Mouse (Mus musculus): ENCODE data around the gene Folr2. TPM values are rescaled to one million over a fixed set of nuclear protein-coding genes. Genes with fewer than 3 reads are reported as not detected.

Folr2 gene
- polyA plus RNA-seq, 1 experiment: 1.2 TPM

DNA sequence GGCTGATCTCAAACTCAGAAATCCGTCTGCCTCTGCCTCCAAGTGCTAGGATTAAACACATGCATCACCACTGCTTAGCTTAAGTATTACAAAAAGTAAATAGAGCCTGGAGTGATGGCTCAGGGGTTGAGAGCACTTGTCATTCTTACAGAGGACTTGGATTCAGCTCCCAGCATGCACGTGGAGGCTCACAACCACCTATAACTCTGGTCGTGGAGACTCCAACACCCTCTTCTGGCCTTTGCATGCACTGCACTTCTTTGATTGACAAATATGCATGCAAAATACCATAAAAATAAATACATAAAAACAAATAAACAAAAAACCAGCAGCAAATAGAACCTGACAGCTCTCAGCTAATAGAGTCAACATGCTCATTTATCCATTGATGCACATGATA is 5.3 kb upstream of the Folr2 start:
- Histone ChIP-seq H3K36me3 (ENCODE audit: control insufficient read depth, insufficient read depth, low read length, poor library complexity, severe bottlenecking) (peaks cover 13% of the 10 kb centered on the region), H3K4me1 (ENCODE audit: control insufficient read depth, insufficient read depth, low read length) (peaks cover 2% of the 10 kb centered on the region), H3K9me3 (replicated peaks; ENCODE audit: control insufficient read depth, insufficient read depth, low read length, poor library complexity, severe bottlenecking) (no peaks in the 10 kb centered on the region), H3K9ac (ENCODE audit: low read depth, poor library complexity, severe bottlenecking) (no peak overlapping the region), H3K27me3 (ENCODE audit: control insufficient read depth, insufficient read depth, low read length, poor library complexity, severe bottlenecking) (no peaks in the 10 kb centered on the region), H3K4me3 (ENCODE audit: low read depth, low read length) (no peak overlapping the region), H3K27ac (ENCODE audit: insufficient read depth, low read length) (no peak overlapping the region)
- TF ChIP-seq EP300 (IDR thresholded peaks at IDR 0.05; ENCODE audit: insufficient read depth, low read depth, low read length): no peak
- peak; percentile 20 for TF ChIP-seq CTCF (IDR thresholded peaks at IDR 0.05; ENCODE audit: low read depth, low read length)

DNA sequence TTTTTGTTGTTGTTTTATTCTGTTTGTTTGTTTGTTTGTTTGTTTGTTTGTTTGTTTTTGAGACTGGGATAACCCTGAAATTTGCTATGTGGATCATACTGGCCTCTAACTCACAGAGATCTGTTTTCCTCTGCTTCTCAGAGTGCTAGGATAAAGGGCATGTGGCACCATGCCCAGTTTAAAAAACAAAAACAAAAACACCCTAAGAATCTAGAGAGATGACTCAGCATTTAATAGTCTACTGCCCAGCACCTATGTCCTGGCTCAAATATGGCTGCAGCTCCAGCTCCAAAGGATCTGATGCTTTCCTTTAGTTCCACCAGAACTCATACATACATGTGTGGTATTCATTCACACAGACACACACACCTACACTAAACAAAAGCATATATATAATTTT is 4.0 kb upstream of the Folr2 start:
- Histone ChIP-seq H3K27ac (ENCODE audit: insufficient read depth, low read length) (no peak overlapping the region), H3K36me3 (ENCODE audit: control insufficient read depth, insufficient read depth, low read length, poor library complexity, severe bottlenecking) (peaks cover 20% of the 10 kb centered on the region), H3K4me3 (ENCODE audit: low read depth, low read length) (no peak overlapping the region), H3K27me3 (ENCODE audit: control insufficient read depth, insufficient read depth, low read length, poor library complexity, severe bottlenecking) (no peaks in the 10 kb centered on the region), H3K9ac (ENCODE audit: low read depth, poor library complexity, severe bottlenecking) (no peak overlapping the region), H3K9me3 (replicated peaks; ENCODE audit: control insufficient read depth, insufficient read depth, low read length, poor library complexity, severe bottlenecking) (no peaks in the 10 kb centered on the region), H3K4me1 (ENCODE audit: control insufficient read depth, insufficient read depth, low read length) (peaks cover 2% of the 10 kb centered on the region)
- TF ChIP-seq EP300 (IDR thresholded peaks at IDR 0.05; ENCODE audit: insufficient read depth, low read depth, low read length) (no peak), CTCF (IDR thresholded peaks at IDR 0.05; ENCODE audit: low read depth, low read length) (no peak), POLR2A (IDR thresholded peaks at IDR 0.05; ENCODE audit: insufficient read depth, low read length) (no peak)

DNA sequence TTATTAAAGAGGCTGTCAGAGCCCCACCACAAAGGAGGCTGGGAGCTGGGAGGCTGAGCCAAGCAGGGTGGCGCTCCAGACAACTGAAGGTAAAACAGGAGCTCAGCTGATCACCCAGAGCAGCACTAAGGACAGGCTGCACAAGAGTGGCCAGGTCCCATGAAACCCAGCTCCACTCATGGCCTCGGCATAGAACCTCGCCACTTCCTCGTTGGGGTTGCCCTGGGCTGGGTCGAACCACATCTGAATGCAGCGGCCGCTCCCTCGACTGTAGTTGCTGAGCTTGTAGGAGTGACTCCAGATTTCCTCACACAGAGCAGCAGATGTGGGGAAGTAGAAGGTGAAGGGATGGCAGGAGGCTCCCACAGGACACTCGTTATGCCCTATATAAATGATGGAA is 1.4 kb upstream of the Folr2 start:
- no peaks in the 10 kb centered on the region for H3K4me1 ChIP-seq (ENCODE audit: control insufficient read depth, insufficient read depth, low read length)
- H3K27ac ChIP-seq (ENCODE audit: insufficient read depth, low read length): no peak overlapping the region
- no peak overlapping the region for H3K4me3 ChIP-seq (ENCODE audit: low read depth, low read length)
- H3K27me3 ChIP-seq (ENCODE audit: control insufficient read depth, insufficient read depth, low read length, poor library complexity, severe bottlenecking): no peaks in the 10 kb centered on the region
- no peak for TF ChIP-seq POLR2A (IDR thresholded peaks at IDR 0.05; ENCODE audit: insufficient read depth, low read length)
- no peak for TF ChIP-seq EP300 (IDR thresholded peaks at IDR 0.05; ENCODE audit: insufficient read depth, low read depth, low read length)
- TF ChIP-seq CTCF (IDR thresholded peaks at IDR 0.05; ENCODE audit: low read depth, low read length): no peak
- no peak overlapping the region for H3K9ac ChIP-seq (ENCODE audit: low read depth, poor library complexity, severe bottlenecking)
- peaks cover 22% of the 10 kb centered on the region for H3K36me3 ChIP-seq (ENCODE audit: control insufficient read depth, insufficient read depth, low read length, poor library complexity, severe bottlenecking)
- H3K9me3 ChIP-seq (replicated peaks; ENCODE audit: control insufficient read depth, insufficient read depth, low read length, poor library complexity, severe bottlenecking): no peaks in the 10 kb centered on the region

DNA sequence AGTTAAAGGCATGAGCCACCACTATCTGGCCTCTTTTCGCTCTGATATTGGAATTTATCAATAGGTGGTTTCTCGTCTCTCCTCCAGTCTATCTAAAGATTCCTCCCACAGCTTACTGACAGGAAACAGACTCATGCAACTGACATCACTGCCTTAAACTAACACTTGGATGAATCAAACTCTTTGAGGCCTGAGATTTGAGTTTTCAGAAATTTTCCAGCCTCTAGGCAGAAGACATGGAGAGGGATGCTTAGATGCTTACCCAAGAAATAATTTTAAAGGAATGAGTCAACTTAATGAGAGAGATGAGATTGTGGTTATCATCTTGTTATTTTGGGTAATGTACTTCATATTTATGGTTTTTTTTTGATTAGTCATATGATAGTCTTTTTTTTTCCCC is 3.2 kb downstream of the Folr2 start:
- TF ChIP-seq POLR2A (IDR thresholded peaks at IDR 0.05; ENCODE audit: insufficient read depth, low read length) (no peak), CTCF (IDR thresholded peaks at IDR 0.05; ENCODE audit: low read depth, low read length) (no peak), EP300 (IDR thresholded peaks at IDR 0.05; ENCODE audit: insufficient read depth, low read depth, low read length) (no peak)
- no peaks in the 10 kb centered on the region for H3K4me1 ChIP-seq (ENCODE audit: control insufficient read depth, insufficient read depth, low read length)
- H3K36me3 ChIP-seq (ENCODE audit: control insufficient read depth, insufficient read depth, low read length, poor library complexity, severe bottlenecking): peaks cover 19% of the 10 kb centered on the region
- H3K4me3 ChIP-seq (ENCODE audit: low read depth, low read length): no peak overlapping the region
- H3K27ac ChIP-seq (ENCODE audit: insufficient read depth, low read length): no peak overlapping the region
- H3K27me3 ChIP-seq (ENCODE audit: control insufficient read depth, insufficient read depth, low read length, poor library complexity, severe bottlenecking): no peaks in the 10 kb centered on the region
- H3K9me3 ChIP-seq (replicated peaks; ENCODE audit: control insufficient read depth, insufficient read depth, low read length, poor library complexity, severe bottlenecking): no peaks in the 10 kb centered on the region
- H3K9ac ChIP-seq (ENCODE audit: low read depth, poor library complexity, severe bottlenecking): no peak overlapping the region

DNA sequence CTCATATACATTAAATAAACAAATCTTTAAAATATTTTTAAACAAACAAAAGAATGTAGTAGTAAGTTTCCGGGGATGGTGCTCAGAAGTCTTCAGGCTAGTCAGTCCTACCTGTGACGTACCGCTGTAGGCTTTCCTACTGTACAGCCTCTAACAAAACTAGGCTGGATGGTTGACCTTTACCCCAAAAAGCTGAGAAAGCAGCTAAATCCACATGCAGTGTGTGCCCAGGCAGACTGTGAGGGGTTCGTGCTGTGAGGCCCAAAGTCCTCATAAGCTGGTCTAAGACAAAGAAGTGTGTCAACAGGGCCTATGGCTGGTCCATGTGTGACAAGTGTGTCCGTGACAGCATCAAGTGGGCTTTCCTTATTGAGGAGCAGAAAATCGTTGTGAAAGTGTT is 4.1 kb downstream of the Folr2 start:
- peaks cover 15% of the 10 kb centered on the region for H3K36me3 ChIP-seq (ENCODE audit: control insufficient read depth, insufficient read depth, low read length, poor library complexity, severe bottlenecking)
- no peaks in the 10 kb centered on the region for H3K27me3 ChIP-seq (ENCODE audit: control insufficient read depth, insufficient read depth, low read length, poor library complexity, severe bottlenecking)
- H3K9me3 ChIP-seq (replicated peaks; ENCODE audit: control insufficient read depth, insufficient read depth, low read length, poor library complexity, severe bottlenecking): no peaks in the 10 kb centered on the region
- H3K4me1 ChIP-seq (ENCODE audit: control insufficient read depth, insufficient read depth, low read length): no peaks in the 10 kb centered on the region
- no peak for TF ChIP-seq EP300 (IDR thresholded peaks at IDR 0.05; ENCODE audit: insufficient read depth, low read depth, low read length)
- no peak for TF ChIP-seq CTCF (IDR thresholded peaks at IDR 0.05; ENCODE audit: low read depth, low read length)
- no peak for TF ChIP-seq POLR2A (IDR thresholded peaks at IDR 0.05; ENCODE audit: insufficient read depth, low read length)
- no peak overlapping the region for H3K9ac ChIP-seq (ENCODE audit: low read depth, poor library complexity, severe bottlenecking)
- no peak overlapping the region for H3K27ac ChIP-seq (ENCODE audit: insufficient read depth, low read length)
- H3K4me3 ChIP-seq (ENCODE audit: low read depth, low read length): no peak overlapping the region

DNA sequence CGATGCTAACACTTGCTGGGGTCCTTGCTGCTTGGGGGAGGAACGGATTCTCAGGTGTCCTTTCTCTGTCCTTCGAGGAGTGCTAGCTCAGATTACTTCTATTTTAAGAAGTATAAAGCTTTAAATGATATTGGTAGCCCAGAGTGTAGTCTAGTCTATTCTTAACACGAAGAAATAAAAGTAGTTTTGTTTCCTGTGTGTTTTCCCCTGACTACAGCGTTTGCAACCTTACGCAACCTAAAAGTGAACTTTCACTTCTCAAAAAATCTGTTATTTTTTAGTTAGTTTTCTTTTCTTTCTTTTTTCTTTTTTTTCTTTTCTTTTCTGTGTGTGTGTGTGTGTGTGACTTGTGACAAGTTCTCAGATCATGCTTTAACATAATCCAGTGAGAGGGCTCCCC is 5.3 kb downstream of the Folr2 start:
- Histone ChIP-seq H3K4me1 (ENCODE audit: control insufficient read depth, insufficient read depth, low read length) (no peaks in the 10 kb centered on the region), H3K9ac (ENCODE audit: low read depth, poor library complexity, severe bottlenecking) (no peak overlapping the region), H3K27me3 (ENCODE audit: control insufficient read depth, insufficient read depth, low read length, poor library complexity, severe bottlenecking) (no peaks in the 10 kb centered on the region), H3K36me3 (ENCODE audit: control insufficient read depth, insufficient read depth, low read length, poor library complexity, severe bottlenecking) (peaks cover 8% of the 10 kb centered on the region), H3K4me3 (ENCODE audit: low read depth, low read length) (no peak overlapping the region), H3K27ac (ENCODE audit: insufficient read depth, low read length) (no peak overlapping the region), H3K9me3 (replicated peaks; ENCODE audit: control insufficient read depth, insufficient read depth, low read length, poor library complexity, severe bottlenecking) (no peaks in the 10 kb centered on the region)
- no peak for TF ChIP-seq POLR2A (IDR thresholded peaks at IDR 0.05; ENCODE audit: insufficient read depth, low read length)
- no peak for TF ChIP-seq EP300 (IDR thresholded peaks at IDR 0.05; ENCODE audit: insufficient read depth, low read depth, low read length)
- no peak for TF ChIP-seq CTCF (IDR thresholded peaks at IDR 0.05; ENCODE audit: low read depth, low read length)

Data from ES-Bruce4 (cell line).